Mouse (Mus musculus): ENCODE measurements around the gene Fbln2.

- TF ChIP-seq CTCF (conservative IDR thresholded peaks at IDR 0.05 in 1 of 2, IDR thresholded peaks at IDR 0.05 in 1 of 2; ENCODE audit: low read depth in 2 of 2, low read length in 2 of 2), result no peak
- TF ChIP-seq ELF1 (IDR thresholded peaks at IDR 0.05; ENCODE audit: low read depth, low read length), result no peak
- TF ChIP-seq ZMIZ1 (IDR thresholded peaks at IDR 0.05; ENCODE audit: low read depth, low read length), result no peak
- no peak for TF ChIP-seq POLR2A (IDR thresholded peaks at IDR 0.05; ENCODE audit: low read depth, low read length)
- no peak for TF ChIP-seq MEF2A (IDR thresholded peaks at IDR 0.05; ENCODE audit: borderline replicate concordance, low read depth, low read length)
- no peak for TF ChIP-seq EP300 (IDR thresholded peaks at IDR 0.05; ENCODE audit: low read length)
- TF ChIP-seq POLR2AphosphoS2 (IDR thresholded peaks at IDR 0.05; ENCODE audit: low read depth, low read length), result no peak
These were observed 27.5 kb upstream of the Fbln2 start for GRCm38 (mm10) chr6:91184776-91185175.

Measured in CH12.LX (cell line).